Mouse (Mus musculus) thymus, adult 2 months (tissue): ENCODE results near the gene Ankrd9. TPM values are rescaled to one million over a fixed set of nuclear protein-coding genes. Genes with fewer than 3 reads are reported as not detected.

Experiments used
- DNase-seq: peaks from one replicate; pipeline ENCODE4 v3.0.0; 2021
- H3K27ac ChIP-seq: fragments of 200-500 bp; 2 replicates; pipeline ENCODE4 v1.5.1; 2012; ENCODE audit warnings: low read length, control low read depth; ENCODE audit not compliant: control insufficient read depth, insufficient read depth
- H3K27me3 ChIP-seq: fragments of 200-500 bp; 2 replicates; pipeline ENCODE4 v1.6.1; 2012; ENCODE audit warnings: mild to moderate bottlenecking, low read length, moderate library complexity, mixed read lengths; ENCODE audit not compliant: control insufficient read depth, insufficient read depth
- H3K36me3 ChIP-seq: fragments of 200-500 bp; 2 replicates; pipeline ENCODE4 v1.6.1; 2012; ENCODE audit warnings: mild to moderate bottlenecking, low read length, moderate library complexity; ENCODE audit not compliant: control insufficient read depth, insufficient read depth
- H3K4me1 ChIP-seq: fragments of 200-500 bp; replicated peaks from 2 replicates; pipeline ENCODE4 v1.6.1; 2012; ENCODE audit warnings: low read length; ENCODE audit not compliant: control insufficient read depth, insufficient read depth
- H3K4me3 ChIP-seq: fragments of 200-500 bp; 2 replicates; pipeline ENCODE4 v1.5.1; 2012; ENCODE audit warnings: mild to moderate bottlenecking, low read length, control low read depth, moderate library complexity; ENCODE audit not compliant: control insufficient read depth, insufficient read depth
- CTCF ChIP-seq: fragments of 200-500 bp; IDR thresholded peaks from 2 replicates; pipeline ENCODE4 v1.5.1; 2012; ENCODE audit warnings: mild to moderate bottlenecking, control low read depth, low read length, moderate library complexity, borderline replicate concordance; ENCODE audit not compliant: control insufficient read depth, poor library complexity, insufficient read depth; ENCODE audit errors: extremely low read depth
- POLR2A ChIP-seq: fragments of 200-500 bp; IDR thresholded peaks from 2 replicates; pipeline ENCODE4 v1.6.1; 2012; ENCODE audit warnings: mild to moderate bottlenecking, low read length, control low read depth, moderate library complexity; ENCODE audit not compliant: control insufficient read depth, poor library complexity, insufficient read depth; ENCODE audit errors: extremely low read depth
- WGBS: fragments of 180-500 bp; shearing (Covaris S2); methylation state at CpG from one replicate; pipeline ENCODE4 v1.1.7; 2018; 5-methylcytosine and 5-hydroxymethylcytosine counted together
- polyA plus RNA-seq: library from polyadenylated mRNA; depleted of rRNA; stranded (reverse); fragments of >200 nt; gene quantifications from 2 replicates; pipeline ENCODE4 v1.2.3, GENCODE M21; 2012; rRNA removed

Ankrd9 gene
- 32.6 and 33.0 TPM in 2 replicates for polyA plus RNA-seq

- Histone ChIP-seq H3K27ac (no peak within 1 kb of the TSS), H3K4me1 (peaks cover 13% of the 10 kb centered on the region), H3K27me3 (no peaks in the 10 kb centered on the region), H3K4me3 (peak within 1 kb of the TSS; percentile 66), H3K36me3 (no peaks in the 10 kb centered on the region)
- TF ChIP-seq CTCF (0 out of 2 replicates have a peak, but pooled peaks have one; percentile 49), POLR2A (peak; percentile 79)
- DNase-seq: peak; percentile 99
- WGBS: under 1% methylated on average over 90 of the region's 90 CpGs
Measured at GRCm38 (mm10) chr12:110978607-110979406, at the start of gene Ankrd9. Gene Ankrd9 (minus strand): TSS chr12:110979040.

- DNase-seq: no peak
- H3K27ac ChIP-seq: no peak overlapping the region
- WGBS: 82% methylated on average over 3 of the region's 3 CpGs
- H3K36me3 ChIP-seq: no peaks in the 10 kb centered on the region
- no peak overlapping the region for H3K4me3 ChIP-seq
- no peaks in the 10 kb centered on the region for H3K4me1 ChIP-seq
- H3K27me3 ChIP-seq: no peaks in the 10 kb centered on the region
- TF ChIP-seq POLR2A (no peak), CTCF (no peak)
Measured at GRCm38 (mm10) chr12:111021577-111021976, 42.7 kb upstream of the Ankrd9 start.

DNA sequence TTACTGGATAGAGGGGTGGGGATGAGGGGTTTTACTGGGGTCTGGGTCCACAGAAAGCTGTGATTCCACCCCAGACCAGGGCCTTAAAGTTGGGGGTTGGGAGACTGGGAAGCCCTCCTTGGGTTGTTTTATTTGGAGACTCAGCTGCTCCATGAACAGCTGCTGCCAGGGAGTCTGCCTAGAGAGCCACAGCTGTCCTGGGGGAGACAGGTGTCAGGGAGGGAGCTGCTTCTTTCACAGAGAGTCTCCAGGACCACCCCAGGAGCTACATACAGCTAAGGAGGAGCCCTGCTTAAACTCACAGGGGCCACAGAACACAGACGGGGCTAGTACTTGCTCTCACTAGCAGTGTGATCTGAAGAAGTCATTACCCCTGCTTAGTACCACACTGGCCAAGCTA lies 42.3 kb upstream of the Ankrd9 start:
- 73% methylated on average over 1 of the region's 1 CpGs for WGBS
- H3K4me3 ChIP-seq: no peak overlapping the region

GRCm38 (mm10) chr12:111019086-111019485 lies 40.2 kb upstream of the Ankrd9 start:
- no peaks in the 10 kb centered on the region for H3K36me3 ChIP-seq
- no peak overlapping the region for H3K4me3 ChIP-seq
- 91% methylated on average over 2 of the region's 2 CpGs for WGBS
- H3K27ac ChIP-seq: no peak overlapping the region
- DNase-seq: no peak
- TF ChIP-seq POLR2A (no peak), CTCF (no peak)
- H3K27me3 ChIP-seq: no peaks in the 10 kb centered on the region
- no peaks in the 10 kb centered on the region for H3K4me1 ChIP-seq

More for the DNA sequence above, 42.3 kb upstream of the Ankrd9 start:
- Histone ChIP-seq H3K36me3 (no peaks in the 10 kb centered on the region), H3K27ac (no peak overlapping the region), H3K4me1 (no peaks in the 10 kb centered on the region), H3K27me3 (no peaks in the 10 kb centered on the region)
- TF ChIP-seq CTCF: no peak
- no peak for TF ChIP-seq POLR2A
- no peak for DNase-seq

GRCm38 (mm10) chr12:111018068-111018467 lies 39.2 kb upstream of the Ankrd9 start:
- 95% methylated on average over 11 of the region's 11 CpGs for WGBS
- Histone ChIP-seq H3K27me3 (no peaks in the 10 kb centered on the region), H3K36me3 (no peaks in the 10 kb centered on the region), H3K4me3 (no peak overlapping the region), H3K4me1 (no peaks in the 10 kb centered on the region), H3K27ac (no peak overlapping the region)
- no peak for DNase-seq
- TF ChIP-seq POLR2A (no peak), CTCF (no peak)

- Histone ChIP-seq H3K4me3 (no peak overlapping the region), H3K4me1 (no peaks in the 10 kb centered on the region), H3K27me3 (no peaks in the 10 kb centered on the region), H3K27ac (no peak overlapping the region), H3K36me3 (no peaks in the 10 kb centered on the region)
- TF ChIP-seq CTCF: no peak
- TF ChIP-seq POLR2A: no peak
- WGBS: 80% methylated on average over 3 of the region's 3 CpGs
- DNase-seq: no peak
Measured at GRCm38 (mm10) chr12:111016807-111017206, 38.0 kb upstream of the Ankrd9 start.

DNA sequence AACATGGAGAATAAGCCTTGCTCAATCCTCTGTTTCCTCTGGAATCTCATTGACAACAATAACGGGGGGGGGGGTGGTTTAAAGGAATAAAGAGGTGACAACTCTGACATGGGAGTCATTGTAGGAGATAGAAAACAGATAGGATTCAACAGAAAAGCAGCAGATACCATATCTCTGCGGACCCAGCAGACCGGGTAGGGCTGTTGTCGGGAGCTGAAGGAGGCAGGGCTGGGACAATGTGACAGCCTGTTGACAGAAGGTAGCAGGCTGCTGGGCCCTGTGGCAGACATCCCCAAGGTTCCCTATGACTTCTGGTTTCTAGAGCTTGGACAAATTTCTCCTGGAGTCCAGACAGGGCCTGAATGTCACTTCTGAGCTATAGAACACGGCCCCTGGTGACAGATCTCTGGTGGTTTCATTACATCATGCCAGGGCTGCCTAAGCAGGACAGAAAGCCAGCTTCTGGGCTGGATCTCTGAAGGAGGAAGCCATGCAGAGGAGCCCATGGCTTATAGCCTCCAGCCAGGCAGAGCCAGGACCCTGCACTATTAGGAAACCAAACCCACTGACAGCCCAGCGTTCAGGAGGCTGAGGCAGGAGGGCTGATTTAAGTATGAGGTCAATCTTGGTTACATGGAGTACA lies 30.9 kb upstream of the Ankrd9 start:
- Histone ChIP-seq H3K27me3 (no peaks in the 10 kb centered on the region), H3K36me3 (no peaks in the 10 kb centered on the region), H3K4me1 (peaks cover 22% of the 10 kb centered on the region), H3K4me3 (no peak overlapping the region), H3K27ac (no peak overlapping the region)
- no peak for TF ChIP-seq POLR2A
- TF ChIP-seq CTCF: no peak
- WGBS: 96% methylated on average over 6 of the region's 6 CpGs
- no peak for DNase-seq
